Mouse (Mus musculus) CD4-positive, CD25-positive, alpha-beta regulatory T cell, adult 2 months (primary cell): ENCODE data around the gene Uba7.

Source experiments
- DNase-seq: peaks from one replicate; pipeline ENCODE4 v3.0.0-alpha.2; 2012; ENCODE audit warnings: low read depth, low spot score

The Uba7 gene

DNA sequence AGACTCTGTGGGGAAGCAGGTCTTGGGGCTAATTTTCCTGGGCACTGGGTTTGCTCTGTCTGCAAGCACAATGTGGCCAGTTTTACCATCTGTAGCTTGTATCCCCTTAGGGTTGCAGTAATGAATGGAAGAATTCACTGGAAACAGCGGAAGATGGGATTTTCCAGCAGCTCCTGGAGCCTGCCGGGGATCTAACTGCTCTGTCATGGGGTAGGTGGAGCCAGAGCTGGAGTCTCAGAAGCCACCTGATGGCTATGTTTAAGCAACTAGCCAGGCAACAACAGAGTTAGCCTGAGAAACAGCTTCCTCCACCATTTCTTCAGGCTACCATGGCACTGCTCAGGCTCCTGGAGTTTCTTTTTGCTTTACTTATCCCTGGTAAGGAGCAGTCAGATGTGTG is 16.9 kb downstream of the Uba7 start, which contains the start of gene Cdhr4:
Gene Cdhr4 (plus strand): TSS at position 301 of the 400 bp plus-strand sequence.
- no peak for DNase-seq

DNA sequence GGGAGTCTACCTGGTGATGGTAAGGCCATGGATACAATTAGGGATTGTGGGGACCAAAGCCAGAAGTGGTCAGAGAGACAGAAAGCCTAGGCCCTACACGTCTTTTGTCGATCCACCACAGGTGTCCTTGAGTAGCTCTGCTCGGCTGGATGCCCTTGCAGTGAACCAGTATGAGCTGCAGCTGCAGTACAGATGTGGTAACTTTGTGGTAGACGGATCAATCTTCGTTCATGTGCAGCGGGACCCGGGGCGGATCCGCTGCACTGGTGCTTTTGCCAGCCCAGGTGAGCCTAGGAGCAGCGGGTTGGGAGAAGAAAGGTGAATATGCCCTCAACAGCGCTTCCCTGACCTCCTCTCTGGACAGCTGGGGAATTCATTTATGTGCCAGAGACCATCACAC is 17.7 kb downstream of the Uba7 start:
- DNase-seq = no peak

- DNase-seq = no peak
Measured at GRCm38 (mm10) chr9:107994464-107994863, 19.2 kb downstream of the Uba7 start.

- no peak for DNase-seq
Measured at GRCm38 (mm10) chr9:107995513-107995912, 20.2 kb downstream of the Uba7 start.

- DNase-seq = no peak
Measured at GRCm38 (mm10) chr9:107996049-107996448, 20.7 kb downstream of the Uba7 start, which contains the start of gene Gm20662. Gm20662 (plus strand) TSS chr9:107996349.

DNA sequence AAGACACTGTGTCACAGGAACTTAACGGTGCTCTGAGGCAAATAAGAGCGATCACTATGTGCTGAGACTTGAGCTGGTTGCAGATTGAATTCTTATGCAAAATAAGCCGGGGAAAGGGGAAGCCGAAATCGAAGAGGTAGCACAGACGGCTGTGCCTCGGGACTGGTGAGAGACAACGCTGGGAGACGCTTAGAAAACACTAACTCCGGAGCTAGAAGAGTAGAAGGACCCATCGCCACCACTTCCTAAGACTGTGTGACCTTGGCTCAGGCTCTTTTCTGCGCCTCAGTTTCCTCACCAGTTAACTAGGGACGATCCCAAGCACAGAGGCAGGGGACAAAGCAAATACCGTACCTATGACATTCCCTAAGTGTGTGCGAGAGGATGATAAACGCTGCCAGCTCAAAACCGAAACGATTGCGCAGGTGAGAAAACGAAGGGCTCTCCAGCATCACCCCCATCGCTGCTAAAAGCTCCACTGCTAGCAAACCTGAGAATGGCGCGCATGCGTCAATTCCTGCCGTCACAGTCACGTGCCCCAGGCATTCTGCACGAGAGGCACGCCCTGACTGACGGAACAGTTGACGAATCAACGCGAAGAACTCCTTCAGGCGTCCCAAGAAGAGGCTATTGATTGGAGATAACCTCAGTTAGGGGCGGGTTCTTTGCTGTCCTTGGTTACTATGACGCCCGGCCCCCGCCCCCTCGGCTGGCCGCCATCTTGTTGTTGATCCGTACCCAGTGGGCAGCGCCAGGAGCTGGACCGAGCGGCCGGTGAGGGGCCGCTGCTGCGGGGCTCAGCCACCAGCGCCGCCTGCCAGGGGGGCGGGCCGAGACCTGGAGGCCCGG is 26.8 kb downstream of the Uba7 start, which contains the start of gene Ip6k1:
Gene Ip6k1 (plus strand): TSS at position 580 of the 849 bp plus-strand sequence.
- peak; percentile 100 for DNase-seq

- DNase-seq = peak; percentile 53
Measured at GRCm38 (mm10) chr9:108002778-108003530, 27.6 kb downstream of the Uba7 start.

DNA sequence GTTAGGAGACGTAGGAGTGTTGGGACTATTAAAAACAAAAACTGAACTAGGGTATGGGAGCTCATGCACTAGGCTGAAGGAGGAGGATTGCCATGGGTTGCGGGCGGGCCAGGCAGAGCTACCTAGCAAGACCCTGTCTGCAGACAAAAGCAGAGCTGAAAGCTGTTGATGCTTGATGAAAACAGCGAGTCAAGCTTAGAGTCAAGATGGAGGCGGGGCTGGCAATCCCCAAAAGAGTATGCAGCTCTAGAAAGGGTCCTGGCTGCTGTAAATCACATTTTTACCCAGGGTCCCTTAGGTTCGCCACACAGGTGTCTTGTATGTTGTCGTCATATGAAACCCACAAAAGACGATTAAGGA is 28.2 kb downstream of the Uba7 start:
- peak; percentile 61 for DNase-seq

- DNase-seq = no peak
Measured at GRCm38 (mm10) chr9:108008041-108008440, 32.7 kb downstream of the Uba7 start.

DNA sequence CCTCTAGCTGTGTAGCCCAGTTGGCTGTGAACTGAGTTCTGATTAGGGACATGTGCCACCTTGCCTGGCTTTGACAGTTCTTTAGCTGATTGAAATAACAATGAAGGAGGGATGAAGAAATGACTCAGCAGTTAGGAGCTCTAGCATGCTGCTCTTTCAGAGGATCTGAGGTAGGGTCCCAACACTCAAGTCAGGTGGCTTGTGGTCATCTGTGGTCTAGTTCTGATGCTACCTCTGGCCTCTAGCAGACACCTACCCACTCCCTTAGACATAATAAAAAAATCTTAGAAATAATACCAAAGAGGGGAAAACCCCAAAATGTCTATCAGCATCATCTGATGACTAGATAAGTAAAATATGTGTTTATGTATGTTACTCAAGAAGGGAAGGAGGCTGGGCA is 35.1 kb downstream of the Uba7 start:
- peak; percentile 36 for DNase-seq

DNA sequence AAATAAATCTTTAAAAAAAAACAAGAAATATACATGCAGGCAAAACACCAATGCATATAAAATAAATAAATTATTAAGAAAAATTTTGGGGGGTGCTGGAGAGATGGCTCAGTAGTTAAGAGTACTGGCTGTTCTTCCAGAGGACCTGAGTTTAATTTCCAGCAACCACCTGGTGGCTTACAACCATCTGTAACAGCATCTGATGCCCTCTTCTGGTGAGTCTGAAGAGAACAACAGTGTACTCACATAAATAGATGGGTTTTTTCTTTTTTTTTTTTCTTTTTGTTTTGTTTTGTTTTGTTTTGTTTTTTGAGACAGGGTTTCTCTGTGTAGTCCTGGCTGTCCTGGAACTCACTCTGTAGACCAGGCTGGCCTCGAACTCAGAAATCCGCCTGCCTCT is 38.3 kb downstream of the Uba7 start:
- DNase-seq = peak; percentile 28

- no peak for DNase-seq
Measured at GRCm38 (mm10) chr9:108017127-108017526, 41.8 kb downstream of the Uba7 start.

DNA sequence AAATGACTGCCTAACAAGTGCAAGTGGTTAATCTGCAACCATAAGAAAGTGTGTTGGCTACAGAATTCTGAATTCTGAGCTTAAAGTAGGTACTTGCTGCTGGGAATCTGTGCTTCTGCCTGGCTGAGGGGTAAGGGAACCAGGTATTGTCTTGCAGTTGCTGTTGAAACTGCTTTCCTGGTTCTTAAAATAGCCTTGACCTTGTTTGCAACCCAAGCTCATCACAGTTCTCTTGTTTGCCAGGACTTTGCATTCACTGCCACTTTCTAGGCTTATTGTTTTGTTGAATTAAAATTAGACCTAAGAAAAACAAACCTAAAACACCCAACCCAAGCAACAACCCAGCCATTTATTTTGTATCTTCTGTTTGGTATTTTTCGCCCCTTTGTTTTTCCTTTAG is 45.4 kb downstream of the Uba7 start:
- no peak for DNase-seq

GRCm38 (mm10) chr9:108023216-108023615 is 47.9 kb downstream of the Uba7 start:
- DNase-seq = no peak

- DNase-seq = peak; percentile 63
Measured at GRCm38 (mm10) chr9:108026584-108026983, 51.3 kb downstream of the Uba7 start.

DNA sequence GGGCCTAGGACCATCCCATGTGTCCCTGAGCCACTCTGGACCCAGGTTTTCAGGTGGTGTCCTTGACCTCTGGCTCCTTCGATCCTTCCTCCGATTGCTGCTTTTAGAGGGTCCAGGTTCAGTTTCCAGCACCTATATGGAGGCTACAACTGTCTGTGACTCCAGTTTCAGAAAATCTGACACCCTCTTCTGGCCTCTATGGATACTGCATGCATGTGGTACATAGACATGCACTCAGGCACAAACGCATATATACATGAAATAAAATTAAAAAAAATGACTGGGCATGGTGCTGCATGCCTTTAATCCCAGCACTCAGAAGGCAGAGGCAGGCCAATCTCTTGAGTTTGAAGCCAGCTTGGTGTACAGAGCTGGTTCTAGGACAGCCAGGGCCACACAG is 52.6 kb downstream of the Uba7 start:
- DNase-seq = no peak

DNA sequence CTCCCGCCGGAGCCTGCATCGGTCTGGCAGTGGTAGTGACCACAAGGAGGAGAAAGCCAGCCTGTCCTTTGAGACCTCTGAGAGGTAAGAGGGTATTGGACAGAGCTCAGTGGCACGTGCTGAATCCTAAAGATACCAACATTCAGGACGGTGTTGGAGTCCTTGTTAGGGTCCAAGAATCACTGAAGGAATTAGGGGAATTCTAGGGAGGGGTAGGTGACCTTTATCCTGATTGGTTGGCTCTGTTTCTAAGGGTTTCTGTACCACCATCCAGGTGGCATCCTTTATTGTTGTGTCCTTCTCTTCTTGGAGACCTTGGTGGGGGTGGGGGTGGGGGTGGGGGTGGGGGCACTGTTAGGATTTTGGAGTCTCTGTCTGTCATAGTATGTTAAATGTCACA is 56.8 kb downstream of the Uba7 start:
- DNase-seq = no peak
